Mouse (Mus musculus): ENCODE measurements around the gene Iffo2. TPM values are rescaled to one million over a fixed set of nuclear protein-coding genes. Genes with fewer than 3 reads are reported as not detected.

The Iffo2 gene
- 3.7 and 4.3 TPM in 2 replicates for polyA plus RNA-seq (2015; fragmentation: Nextera tagmentation; extraction: Ambion mirVana)

DNA sequence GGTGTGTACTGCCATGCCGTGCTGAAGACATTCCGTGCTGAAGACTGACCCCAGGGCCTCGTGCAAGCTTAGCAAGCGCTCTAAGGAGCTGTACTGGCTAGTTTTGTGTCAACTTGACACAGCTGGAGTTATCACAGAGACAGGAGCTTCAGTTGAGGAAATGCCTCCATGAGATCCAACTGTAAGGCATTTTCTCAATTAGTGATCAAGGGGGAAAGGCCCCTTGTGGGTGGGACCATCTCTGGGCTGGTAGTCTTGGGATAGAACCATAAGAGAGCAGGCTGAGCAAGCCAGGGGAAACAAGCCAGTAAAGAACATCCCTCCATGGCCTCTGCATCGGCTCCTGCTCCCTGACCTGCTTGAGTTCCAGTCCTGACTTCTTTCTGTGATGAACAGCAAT, at the start of gene Iffo2:
Iffo2 (plus strand) TSS at position 301 of the 400 bp plus-strand sequence.

GRCm38 (mm10) chr4:139602357-139603244, 72.3 kb downstream of the Iffo2 start, which contains the start of gene Gm21969:
Gene Gm21969 (plus strand): TSS chr4:139603186.

DNA sequence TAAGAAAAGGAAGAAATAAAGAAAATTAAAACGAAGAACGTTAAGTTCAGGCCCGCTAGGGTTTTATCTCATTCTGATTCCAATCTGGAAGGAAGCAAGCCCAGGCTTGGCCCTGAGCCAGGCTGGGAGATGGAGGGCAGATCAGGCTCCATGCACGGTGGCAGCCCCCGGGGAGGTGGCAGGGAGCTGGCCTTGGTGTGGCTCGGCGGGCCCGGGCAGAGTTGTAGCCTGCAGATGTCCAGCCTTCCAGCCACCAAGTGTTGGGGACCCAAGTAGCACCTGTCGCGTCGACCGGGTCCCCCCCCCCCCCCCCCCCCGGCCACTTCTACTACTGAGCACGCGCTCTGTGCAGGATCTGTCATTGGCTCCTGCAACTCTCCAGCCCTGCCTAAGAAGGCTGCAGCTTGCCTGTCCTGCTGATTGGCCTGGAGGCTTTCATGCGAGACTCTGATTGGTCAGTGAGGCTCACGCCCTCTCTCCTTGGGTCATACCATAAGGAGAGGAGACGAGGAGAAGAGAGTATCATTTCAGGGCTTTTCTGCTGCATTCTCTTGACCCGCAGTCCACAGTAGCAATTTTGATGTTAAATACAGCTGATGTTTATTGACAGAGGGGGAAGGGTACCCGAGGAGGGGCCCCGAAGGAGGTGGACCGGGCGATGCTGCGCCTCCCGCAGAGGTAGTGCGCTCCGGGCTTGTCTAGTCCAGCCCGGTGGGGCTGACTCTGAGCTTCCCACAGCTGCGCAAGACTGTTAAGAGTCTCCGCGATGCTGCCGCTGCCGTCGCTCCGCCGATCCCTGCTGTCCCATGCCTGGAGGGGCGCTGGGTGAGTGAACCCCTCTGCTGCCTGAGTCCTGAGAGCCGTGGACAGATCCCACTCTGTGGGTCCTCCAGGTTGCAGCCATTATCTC, 92.3 kb downstream of the Iffo2 start, which contains the start of gene Aldh4a1:
Aldh4a1 (plus strand) TSS at position 494 of the 910 bp plus-strand sequence.

GRCm38 (mm10) chr4:139653238-139653637, 122.9 kb downstream of the Iffo2 start, which contains the start of gene Tas1r2:
Gene Tas1r2 (plus strand): TSS chr4:139653538.

Small RNAs within 50 kb of the gene (microRNA-seq; reads per million reads assigned to microRNA genes)
- gene Gm25571 (not detected), gene Mir7020 (not detected)

Other genes starting within 250 kb of the Iffo2 start
- 8.4 and 10.2 TPM in 2 replicates for gene Pqlc2, start 219.8 kb upstream of the Iffo2 start, polyA plus RNA-seq (2015; fragmentation: Nextera tagmentation; extraction: Ambion mirVana)
- gene Akr7a5, start 219.8 kb upstream of the Iffo2 start, polyA plus RNA-seq (2015; fragmentation: Nextera tagmentation; extraction: Ambion mirVana), result 47.6 and 49.5 TPM in 2 replicates
- 50.8 and 58.6 TPM in 2 replicates for gene Mrto4, start 178.0 kb upstream of the Iffo2 start, polyA plus RNA-seq (2015; fragmentation: Nextera tagmentation; extraction: Ambion mirVana)
- gene Emc1, start 178.0 kb upstream of the Iffo2 start, polyA plus RNA-seq (2015; fragmentation: Nextera tagmentation; extraction: Ambion mirVana), result 10.6 and 13.1 TPM in 2 replicates
- gene Ubr4, start 177.9 kb upstream of the Iffo2 start, polyA plus RNA-seq (2015; fragmentation: Nextera tagmentation; extraction: Ambion mirVana), result 40.9 and 42.9 TPM in 2 replicates
- 0.02 TPM in 1 of 2 replicates, not detected in the other for gene Gm21969, start 72.6 kb downstream of the Iffo2 start, polyA plus RNA-seq (2015; fragmentation: Nextera tagmentation; extraction: Ambion mirVana)
- 16.8 and 17.2 TPM in 2 replicates for gene Aldh4a1, start 92.3 kb downstream of the Iffo2 start, polyA plus RNA-seq (2015; fragmentation: Nextera tagmentation; extraction: Ambion mirVana)
- gene Tas1r2, start 123.0 kb downstream of the Iffo2 start, polyA plus RNA-seq (2015; fragmentation: Nextera tagmentation; extraction: Ambion mirVana), result not detected in 2 replicates